Mouse (Mus musculus): ENCODE measurements around the gene Stx3.

DNA sequence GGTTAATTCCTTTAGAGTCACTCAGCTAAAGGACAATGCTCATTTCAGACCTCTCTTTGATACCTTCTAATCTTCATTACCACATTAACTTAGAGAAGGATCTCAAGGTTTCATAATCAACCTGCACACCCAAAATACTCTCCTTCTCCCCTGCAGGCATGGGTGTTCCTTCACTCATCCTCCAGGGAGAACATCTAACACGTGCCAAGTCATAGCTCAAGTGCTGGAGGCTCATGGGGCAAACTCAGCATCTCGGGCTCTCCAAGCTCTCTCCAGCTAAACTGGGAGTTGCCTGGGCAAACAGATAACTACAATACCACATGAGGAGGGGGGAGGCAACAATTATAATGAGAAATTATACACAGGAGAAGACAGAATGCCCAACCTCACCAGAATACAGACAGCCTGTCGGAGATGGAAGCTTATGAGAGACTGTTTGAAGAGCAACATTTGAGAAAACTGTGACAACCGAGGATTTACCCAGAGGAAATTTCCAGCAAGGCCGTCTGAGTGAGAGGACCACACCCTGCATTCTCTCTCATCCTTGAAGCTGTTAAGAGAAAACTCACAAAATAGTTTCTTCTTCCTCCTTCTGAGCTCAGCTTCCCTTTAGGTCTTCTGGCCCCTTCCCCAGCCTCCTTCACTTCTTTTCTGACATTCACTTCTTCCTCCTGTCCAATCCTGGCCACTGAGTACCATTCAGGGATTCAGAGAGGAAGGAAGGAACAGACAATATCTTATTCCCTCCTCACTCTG lies 9.0 kb downstream of the Stx3 start:
- TF ChIP-seq POLR2A (IDR thresholded peaks at IDR 0.05; ENCODE audit: low read depth, low read length) (no peak), CTCF (IDR thresholded peaks at IDR 0.05; ENCODE audit: borderline replicate concordance, insufficient read depth, low read length) (no peak)

All from embryonic fibroblast, embryonic 13.5 days (primary cell).